In the genomic region with DNA sequence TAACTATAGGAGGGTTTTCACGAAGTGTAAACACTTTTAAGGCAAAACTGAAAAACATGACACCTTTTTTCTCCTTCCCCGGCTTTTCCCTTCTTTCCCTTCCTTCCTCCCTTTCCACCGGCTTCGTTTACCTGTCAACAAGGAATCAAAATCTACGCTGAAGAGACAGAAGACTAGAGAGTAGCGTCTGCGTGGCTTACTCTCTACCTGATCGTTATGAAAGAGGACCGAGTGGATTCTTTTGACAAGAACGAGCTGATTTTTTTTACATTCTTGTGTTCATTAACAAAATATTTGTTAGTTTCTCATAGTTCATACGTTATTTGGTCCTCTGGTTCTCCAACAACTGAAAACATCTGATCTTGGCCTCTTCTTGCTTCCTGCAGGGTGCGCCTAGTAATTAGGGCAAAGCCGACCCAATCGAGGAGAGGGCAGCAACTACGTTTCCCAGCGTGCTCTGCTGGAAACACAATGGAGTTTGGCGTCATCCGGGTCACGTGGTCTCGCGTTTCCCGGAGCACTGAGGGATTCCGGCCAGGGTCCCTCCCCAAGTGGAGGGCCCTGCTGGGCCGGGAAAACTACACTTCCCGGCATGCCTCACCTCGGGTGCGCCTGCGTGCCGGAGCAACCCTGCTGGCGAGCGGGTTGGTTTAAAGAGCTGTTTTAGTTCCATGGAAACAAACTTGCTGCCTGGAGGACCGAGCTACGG, we compare ENCODE assay signal across 8 mouse cellular contexts. TPM values are rescaled to one million over a fixed set of nuclear protein-coding genes. Genes with fewer than 3 reads are reported as not detected.
A peak's percentile ranks its signal among the peaks of the same experiment; 100 is the strongest.
DNase-seq lines count a peak whose midpoint lies in the region; ATAC-seq lines count a peak whose summit lies in the region.

TSS of gene Ccdc150 (plus strand) at position 526 of the 709 bp plus-strand sequence.

- 19% methylated on average over 33 of the region's 33 CpGs for WGBS in forebrain, embryonic 12.5 days
- WGBS in heart, embryonic 16.5 days = 15% methylated on average over 33 of the region's 33 CpGs
- WGBS in liver, embryonic 13.5 days (ENCODE audit: insufficient replicate concordance) = 20% methylated on average over 33 of the region's 33 CpGs
- WGBS in stomach, embryonic 14.5 days = 18% methylated on average over 33 of the region's 33 CpGs

- H3K4me2 ChIP-seq in forebrain, embryonic 12.5 days = peak within 1 kb of the TSS; percentile 64
- H3K4me2 ChIP-seq in heart, embryonic 16.5 days (ENCODE audit: low read depth, low read length) = peak within 1 kb of the TSS; percentile 87
- H3K4me2 ChIP-seq in liver, embryonic 13.5 days = peak within 1 kb of the TSS; percentile 77
- peak within 1 kb of the TSS; percentile 75 for H3K4me2 ChIP-seq in stomach, embryonic 14.5 days (replicated peaks; ENCODE audit: low read depth, low read length)

- no peaks in the 10 kb centered on the region for H3K36me3 ChIP-seq in forebrain, embryonic 12.5 days (replicated peaks)
- H3K36me3 ChIP-seq in heart, embryonic 16.5 days (ENCODE audit: control insufficient read depth, insufficient read depth) = no peaks in the 10 kb centered on the region
- no peaks in the 10 kb centered on the region for H3K36me3 ChIP-seq in liver, embryonic 13.5 days
- H3K36me3 ChIP-seq in stomach, embryonic 14.5 days (ENCODE audit: control insufficient read depth, insufficient read depth, low read length) = no peaks in the 10 kb centered on the region

- H3K27me3 ChIP-seq in forebrain, embryonic 12.5 days = no peaks in the 10 kb centered on the region
- H3K27me3 ChIP-seq in heart, embryonic 16.5 days (ENCODE audit: control insufficient read depth, insufficient read depth, low read length) = no peaks in the 10 kb centered on the region
- no peaks in the 10 kb centered on the region for H3K27me3 ChIP-seq in liver, embryonic 13.5 days
- no peaks in the 10 kb centered on the region for H3K27me3 ChIP-seq in stomach, embryonic 14.5 days (ENCODE audit: control insufficient read depth, insufficient read depth, low read length)

- no peaks in the 10 kb centered on the region for H3K9me3 ChIP-seq in forebrain, embryonic 12.5 days
- no peaks in the 10 kb centered on the region for H3K9me3 ChIP-seq in heart, embryonic 16.5 days (replicated peaks; ENCODE audit: control insufficient read depth, low read length)
- no peaks in the 10 kb centered on the region for H3K9me3 ChIP-seq in liver, embryonic 13.5 days (replicated peaks)
- H3K9me3 ChIP-seq in stomach, embryonic 14.5 days (ENCODE audit: control insufficient read depth, low read depth, low read length) = no peaks in the 10 kb centered on the region

- H3K27ac ChIP-seq in forebrain, embryonic 12.5 days = peak within 1 kb of the TSS; percentile 54; the same call in 1 of the 2 replicates
- no peak within 1 kb of the TSS for H3K27ac ChIP-seq in heart, embryonic 16.5 days (ENCODE audit: low read length)
- no peak within 1 kb of the TSS; the same call in 1 of the 2 replicates for H3K27ac ChIP-seq in liver, embryonic 13.5 days
- H3K27ac ChIP-seq in stomach, embryonic 14.5 days (ENCODE audit: low read length) = no peak within 1 kb of the TSS

- peak; percentile 89 for DNase-seq in c-Kit-positive CD71-negative TER-119-negative erythroid progenitor cells, embryonic 14.5 days (ENCODE audit: low read depth)
- DNase-seq in kidney, postnatal 25 days = peak; percentile 98 to 99
- peak; percentile 84 for DNase-seq in liver, embryonic 13.5 days
- DNase-seq in natural killer cell, adult 2 months (ENCODE audit: low spot score in 2 of 2) = peak; percentile 48 to 62

- ATAC-seq in CD4-positive, CD25-positive, alpha-beta regulatory T cell, adult 4 months = peak; percentile 96
- ATAC-seq in forebrain, embryonic 12.5 days (ENCODE audit: low FRiP score) = peak; percentile 100
- peak; percentile 100 for ATAC-seq in heart, embryonic 16.5 days (replicated peaks; ENCODE audit: extremely low read depth, insufficient read depth, low FRiP score)
- peak; percentile 98 for ATAC-seq in liver, embryonic 13.5 days (ENCODE audit: low read depth)
- peak; percentile 100 for ATAC-seq in stomach, embryonic 14.5 days (ENCODE audit: insufficient number of reproducible peaks, insufficient read depth, low FRiP score, low read depth)

- peak within 1 kb of the TSS; percentile 56 for H3K9ac ChIP-seq in forebrain, embryonic 12.5 days
- peak within 1 kb of the TSS; percentile 75 for H3K9ac ChIP-seq in heart, embryonic 16.5 days (ENCODE audit: low read length)
- peak within 1 kb of the TSS; percentile 65 for H3K9ac ChIP-seq in liver, embryonic 13.5 days
- H3K9ac ChIP-seq in stomach, embryonic 14.5 days (replicated peaks; ENCODE audit: low read depth, low read length) = peak within 1 kb of the TSS; percentile 22; the same call in 1 of the 2 replicates

- peaks cover 7% of the 10 kb centered on the region for H3K4me1 ChIP-seq in forebrain, embryonic 12.5 days
- H3K4me1 ChIP-seq in heart, embryonic 16.5 days (ENCODE audit: control insufficient read depth, insufficient read depth, low read length) = peaks cover 3% of the 10 kb centered on the region; the same call in 1 of the 2 replicates
- no peaks in the 10 kb centered on the region; the same call in 1 of the 2 replicates for H3K4me1 ChIP-seq in liver, embryonic 13.5 days (replicated peaks)
- no peaks in the 10 kb centered on the region for H3K4me1 ChIP-seq in stomach, embryonic 14.5 days (ENCODE audit: control insufficient read depth, insufficient read depth, low read length)

- peak within 1 kb of the TSS; percentile 52 for H3K4me3 ChIP-seq in forebrain, embryonic 12.5 days (replicated peaks)
- peak within 1 kb of the TSS; percentile 67 for H3K4me3 ChIP-seq in heart, embryonic 16.5 days (ENCODE audit: low read length)
- H3K4me3 ChIP-seq in liver, embryonic 13.5 days (replicated peaks) = peak within 1 kb of the TSS; percentile 68
- peak within 1 kb of the TSS; percentile 54 for H3K4me3 ChIP-seq in stomach, embryonic 14.5 days (ENCODE audit: low read depth, low read length)

RNA-seq across cellular contexts. Expression of gene Ccdc150, which starts in this region (rescaled TPM):
- polyA plus RNA-seq in CD4-positive, CD25-positive, alpha-beta regulatory T cell, adult 4 months (2017; shearing (Covaris generic)) = under 1 TPM in 1 of 2 experiments, not detected in 1; 0.34 TPM
- 0.36 and 0.49 TPM in 2 replicates for polyA plus RNA-seq in forebrain, embryonic 12.5 days (2016; fragmentation: Nextera tagmentation; extraction: Ambion mirVana)
- polyA plus RNA-seq in heart, embryonic 16.5 days (2015; fragmentation: Nextera tagmentation; extraction: Ambion mirVana) = 0.34 and 0.43 TPM in 2 replicates
- 0.23 and 0.29 TPM in 2 replicates for polyA plus RNA-seq in liver, embryonic 13.5 days (2015; fragmentation: Nextera tagmentation; extraction: Ambion mirVana)
- polyA plus RNA-seq in stomach, embryonic 14.5 days (2014; fragmentation: Nextera tagmentation; extraction: Ambion mirVana) = 0.39 and 0.55 TPM in 2 replicates

Comparison
In these comparisons a context has a peak if more than half of its experiments do, and no peak if none do; other contexts are left out.
1. Peak in ATAC-seq in CD4-positive, CD25-positive, alpha-beta regulatory T cell, adult 4 months; RNA of the gene not detected or under 1 TPM.
2. Peak in ATAC-seq, H3K4me3 ChIP-seq, H3K27ac ChIP-seq, H3K9ac ChIP-seq and H3K4me2 ChIP-seq in forebrain, embryonic 12.5 days; RNA of the gene not detected or under 1 TPM.
3. Peak in ATAC-seq, H3K4me3 ChIP-seq, H3K9ac ChIP-seq and H3K4me2 ChIP-seq in heart, embryonic 16.5 days; RNA of the gene not detected or under 1 TPM.
4. Peak in DNase-seq, ATAC-seq, H3K4me3 ChIP-seq, H3K9ac ChIP-seq and H3K4me2 ChIP-seq in liver, embryonic 13.5 days; RNA of the gene not detected or under 1 TPM.
5. Peak in ATAC-seq, H3K4me3 ChIP-seq, H3K9ac ChIP-seq and H3K4me2 ChIP-seq in stomach, embryonic 14.5 days; RNA of the gene not detected or under 1 TPM.
6. H3K9ac ChIP-seq: peak in every context shown above with its lines; median percentile 75 in heart, embryonic 16.5 days; 65 in liver, embryonic 13.5 days; 56 in forebrain, embryonic 12.5 days; 22 in stomach, embryonic 14.5 days.